Mouse (Mus musculus): ENCODE results near the gene Tagln. TPM values are rescaled to one million over a fixed set of nuclear protein-coding genes. Genes with fewer than 3 reads are reported as not detected.

Tagln gene
- polyA plus RNA-seq, 1 experiment from 2014 or later: 6.5 TPM

DNA sequence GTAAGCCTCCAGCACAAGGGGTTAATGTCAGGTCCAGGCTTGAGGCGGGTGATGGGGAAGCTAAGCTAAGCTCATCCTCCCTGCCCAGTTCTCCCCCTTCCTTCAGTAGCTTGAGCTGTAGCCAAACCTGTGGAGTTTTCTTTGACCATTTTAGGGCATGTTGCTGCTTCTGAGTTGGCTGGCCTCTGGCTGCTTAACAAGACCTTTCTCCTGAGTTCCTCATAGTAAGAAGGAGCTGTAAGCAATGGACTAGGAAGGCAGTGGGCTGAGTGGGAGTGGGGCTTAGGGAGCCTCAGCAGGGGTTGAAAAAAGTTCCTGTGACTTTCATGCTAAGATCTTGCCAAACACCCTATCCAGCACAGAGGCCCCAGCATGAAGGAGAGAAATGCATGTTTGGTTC is 16.0 kb downstream of the Tagln start:
- H3K4me2 ChIP-seq: no peak overlapping the region
- peaks cover 14% of the 10 kb centered on the region for H3K4me1 ChIP-seq (replicated peaks)
- WGBS: 63% methylated on average over 1 of the region's 1 CpGs
- H3K36me3 ChIP-seq: peaks cover 70% of the 10 kb centered on the region
- ATAC-seq (ENCODE audit: low FRiP score, low read depth): no peak
- H3K9me3 ChIP-seq: no peaks in the 10 kb centered on the region
- no peak overlapping the region for H3K9ac ChIP-seq
- no peaks in the 10 kb centered on the region for H3K27me3 ChIP-seq
- H3K27ac ChIP-seq (replicated peaks): no peak overlapping the region
- H3K4me3 ChIP-seq: no peak overlapping the region

- WGBS: 61% methylated on average over 5 of the region's 5 CpGs
- ATAC-seq (ENCODE audit: low FRiP score, low read depth): peak; percentile 95
- Histone ChIP-seq H3K9ac (no peak overlapping the region), H3K9me3 (no peaks in the 10 kb centered on the region), H3K4me2 (no peak overlapping the region), H3K27me3 (no peaks in the 10 kb centered on the region), H3K36me3 (peaks cover 80% of the 10 kb centered on the region), H3K4me3 (no peak overlapping the region), H3K4me1 (replicated peaks) (peaks cover 14% of the 10 kb centered on the region), H3K27ac (replicated peaks) (peak overlapping the region; percentile 64)
These were observed 18.6 kb downstream of the Tagln start for GRCm38 (mm10) chr9:45917041-45917934.

- no peak overlapping the region for H3K4me3 ChIP-seq
- whole genome bisulfite sequencing: 89% methylated on average over 2 of the region's 2 CpGs
- no peaks in the 10 kb centered on the region for H3K27me3 ChIP-seq
- ATAC-seq (ENCODE audit: low FRiP score, low read depth): no peak
- peaks cover 14% of the 10 kb centered on the region for H3K4me1 ChIP-seq (replicated peaks)
- peaks cover 84% of the 10 kb centered on the region for H3K36me3 ChIP-seq
- no peak overlapping the region for H3K4me2 ChIP-seq
- H3K9me3 ChIP-seq: no peaks in the 10 kb centered on the region
- H3K27ac ChIP-seq (replicated peaks): no peak overlapping the region
- H3K9ac ChIP-seq: no peak overlapping the region
These were observed 20.2 kb downstream of the Tagln start for GRCm38 (mm10) chr9:45915659-45916058.

DNA sequence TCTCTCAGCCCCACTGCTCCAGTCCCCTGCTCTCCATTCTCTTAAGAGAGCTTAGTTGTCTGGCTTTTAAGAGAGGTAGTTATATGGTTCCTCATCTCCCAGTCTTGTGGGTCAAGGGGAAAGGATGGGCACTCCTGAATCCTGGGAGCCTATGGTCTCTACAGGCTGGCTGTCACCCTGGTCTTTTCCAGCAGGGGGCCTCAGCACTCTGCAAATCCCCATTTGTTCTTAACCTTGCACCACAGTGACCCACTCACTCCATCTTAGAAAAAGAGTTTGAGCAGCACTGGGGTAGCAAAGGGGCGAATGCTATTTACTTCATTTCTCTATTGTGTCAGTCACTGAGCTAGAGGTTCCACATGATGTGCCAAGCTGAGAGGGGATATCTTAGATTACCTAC is 24.2 kb downstream of the Tagln start:
- 75% methylated on average over 1 of the region's 1 CpGs for WGBS
- Histone ChIP-seq H3K4me2 (no peak overlapping the region), H3K27me3 (no peaks in the 10 kb centered on the region), H3K27ac (replicated peaks) (no peak overlapping the region), H3K4me1 (replicated peaks) (peaks cover 16% of the 10 kb centered on the region), H3K9ac (no peak overlapping the region), H3K9me3 (no peaks in the 10 kb centered on the region), H3K36me3 (peaks cover 66% of the 10 kb centered on the region), H3K4me3 (no peak overlapping the region)
- ATAC-seq (ENCODE audit: low FRiP score, low read depth): no peak

DNA sequence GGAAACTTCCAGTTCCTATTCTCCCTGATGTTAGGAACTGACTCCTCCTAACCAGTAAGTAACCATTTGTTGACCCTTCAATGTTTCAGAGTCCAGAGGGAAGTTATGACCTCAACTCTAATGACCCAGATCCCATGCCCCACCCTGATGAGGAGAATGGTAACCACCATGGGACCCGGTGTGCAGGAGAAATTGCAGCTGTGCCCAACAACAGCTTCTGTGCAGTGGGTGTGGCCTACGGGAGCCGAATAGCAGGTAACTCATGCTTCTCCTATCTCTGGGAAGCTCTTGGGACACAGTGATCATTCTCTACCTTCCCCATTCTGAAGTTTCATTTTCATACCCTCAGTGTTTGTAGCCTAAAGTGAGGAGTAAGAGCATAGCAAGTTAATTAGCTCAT is 24.9 kb downstream of the Tagln start:
- 96% methylated on average over 3 of the region's 3 CpGs for WGBS
- H3K36me3 ChIP-seq: peaks cover 62% of the 10 kb centered on the region
- ATAC-seq (ENCODE audit: low FRiP score, low read depth): no peak

GRCm38 (mm10) chr9:45907078-45907428 is 28.8 kb downstream of the Tagln start:
- Histone ChIP-seq H3K27me3 (no peaks in the 10 kb centered on the region), H3K36me3 (peaks cover 41% of the 10 kb centered on the region), H3K4me1 (replicated peaks) (peaks cover 36% of the 10 kb centered on the region), H3K9ac (peak overlapping the region; percentile 90), H3K4me2 (peak overlapping the region; percentile 87), H3K4me3 (peak overlapping the region; percentile 82), H3K27ac (replicated peaks) (peak overlapping the region; percentile 98), H3K9me3 (no peaks in the 10 kb centered on the region)
- ATAC-seq (ENCODE audit: low FRiP score, low read depth): no peak; the same call in 1 of the 2 replicates
- WGBS: under 1% methylated on average over 19 of the region's 19 CpGs

More for the DNA sequence above, 24.9 kb downstream of the Tagln start:
- no peaks in the 10 kb centered on the region for H3K9me3 ChIP-seq
- no peak overlapping the region for H3K4me3 ChIP-seq
- no peaks in the 10 kb centered on the region for H3K27me3 ChIP-seq
- no peak overlapping the region for H3K27ac ChIP-seq (replicated peaks)
- H3K9ac ChIP-seq: no peak overlapping the region
- peaks cover 16% of the 10 kb centered on the region for H3K4me1 ChIP-seq (replicated peaks)
- no peak overlapping the region for H3K4me2 ChIP-seq

DNA sequence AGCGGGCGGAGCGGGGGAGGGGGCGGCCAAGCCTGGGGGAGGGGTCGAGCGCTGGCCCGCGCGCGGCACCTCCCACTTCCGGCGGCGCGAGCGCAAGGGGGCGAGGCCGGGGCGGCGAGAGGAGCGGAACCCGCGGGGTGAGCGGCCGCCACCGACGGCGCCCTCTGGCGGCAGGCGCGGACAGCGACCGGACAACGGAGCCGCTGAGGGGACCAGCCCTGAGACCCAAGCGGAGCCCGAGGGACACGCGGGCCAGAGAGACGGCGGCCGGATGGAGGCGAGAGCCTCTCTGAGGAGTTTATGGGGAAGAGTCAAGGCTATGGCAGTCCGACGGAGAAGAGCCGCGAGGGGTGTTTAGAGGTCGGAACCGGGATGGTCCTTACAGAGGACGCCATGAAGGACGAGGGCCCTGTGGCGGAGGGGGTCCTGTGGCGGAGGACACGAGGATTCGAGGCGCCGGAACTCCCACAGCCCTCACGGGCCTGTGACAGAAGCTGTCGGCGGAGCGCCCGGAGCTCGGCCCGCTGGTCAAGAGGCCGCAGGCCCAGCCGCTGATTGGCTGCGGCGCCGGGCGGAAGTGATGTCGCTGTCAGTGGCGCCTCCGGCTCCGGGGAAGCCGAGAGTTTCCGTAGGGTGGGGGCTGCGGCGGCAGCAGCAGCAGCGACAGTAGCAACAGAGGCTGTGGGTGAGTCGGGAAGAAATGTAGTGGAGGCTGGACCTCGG is 29.3 kb downstream of the Tagln start, which contains the start of the genes Pcsk7 and Rnf214:
Gene Pcsk7 (plus strand): TSS at position 143 of the 723 bp plus-strand sequence.
Gene Rnf214 (minus strand): TSS at position 557 of the 723 bp plus-strand sequence.
- H3K27me3 ChIP-seq: no peaks in the 10 kb centered on the region
- H3K9ac ChIP-seq: peak within 1 kb of the TSS; percentile 90
- peaks cover 41% of the 10 kb centered on the region for H3K36me3 ChIP-seq
- peak within 1 kb of the TSS; percentile 98 for H3K27ac ChIP-seq (replicated peaks)
- peaks cover 36% of the 10 kb centered on the region for H3K4me1 ChIP-seq (replicated peaks)
- no peaks in the 10 kb centered on the region for H3K9me3 ChIP-seq
- peak within 1 kb of the TSS; percentile 82 for H3K4me3 ChIP-seq
- WGBS: under 1% methylated on average over 73 of the region's 80 CpGs
- peak within 1 kb of the TSS; percentile 87 for H3K4me2 ChIP-seq
- ATAC-seq (ENCODE audit: low FRiP score, low read depth): peak; percentile 95

- no peaks in the 10 kb centered on the region for H3K27me3 ChIP-seq
- WGBS: 2% methylated on average over 23 of the region's 27 CpGs
- no peak; the same call in 1 of the 2 replicates for ATAC-seq (ENCODE audit: low FRiP score, low read depth)
- H3K4me1 ChIP-seq (replicated peaks): peaks cover 36% of the 10 kb centered on the region
- H3K27ac ChIP-seq (replicated peaks): peak overlapping the region; percentile 98
- H3K9me3 ChIP-seq: no peaks in the 10 kb centered on the region
- peak overlapping the region; percentile 90 for H3K9ac ChIP-seq
- peak overlapping the region; percentile 87 for H3K4me2 ChIP-seq
- H3K36me3 ChIP-seq: peaks cover 40% of the 10 kb centered on the region
- H3K4me3 ChIP-seq: peak overlapping the region; percentile 82
These were observed 30.0 kb downstream of the Tagln start for GRCm38 (mm10) chr9:45905811-45906237.

GRCm38 (mm10) chr9:45905196-45905595 is 30.7 kb downstream of the Tagln start:
- Histone ChIP-seq H3K4me2 (peak overlapping the region; percentile 87), H3K27me3 (no peaks in the 10 kb centered on the region), H3K4me3 (peak overlapping the region; percentile 82), H3K4me1 (replicated peaks) (peaks cover 36% of the 10 kb centered on the region), H3K27ac (replicated peaks) (peak overlapping the region; percentile 98), H3K9ac (peak overlapping the region; percentile 90), H3K9me3 (no peaks in the 10 kb centered on the region), H3K36me3 (peaks cover 37% of the 10 kb centered on the region)
- 61% methylated on average over 4 of the region's 4 CpGs for WGBS
- ATAC-seq (ENCODE audit: low FRiP score, low read depth): no peak

DNA sequence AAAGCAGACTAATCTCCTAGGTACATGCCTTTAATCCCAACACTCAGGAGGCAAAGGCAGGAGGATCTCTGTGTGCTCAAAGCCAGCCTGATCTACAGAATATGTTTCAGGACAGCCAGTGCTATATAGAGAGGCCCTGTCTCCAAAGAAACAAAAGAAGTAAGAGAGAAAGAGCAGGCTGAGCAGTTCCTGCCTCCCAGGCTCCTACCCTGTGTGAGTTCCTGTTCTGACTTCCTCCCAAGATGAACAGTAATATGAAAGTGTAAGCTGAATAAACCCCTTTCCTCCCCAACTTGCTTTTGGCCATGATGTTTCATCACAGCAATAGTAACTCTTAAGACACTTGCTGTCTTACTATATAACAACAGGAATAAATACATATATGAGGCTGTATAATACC is 42.2 kb downstream of the Tagln start:
- H3K9ac ChIP-seq: no peak overlapping the region
- ATAC-seq (ENCODE audit: low FRiP score, low read depth): no peak
- H3K4me2 ChIP-seq: no peak overlapping the region
- no peaks in the 10 kb centered on the region for H3K9me3 ChIP-seq
- H3K4me3 ChIP-seq: no peak overlapping the region
- H3K27ac ChIP-seq (replicated peaks): no peak overlapping the region
- peaks cover 88% of the 10 kb centered on the region for H3K36me3 ChIP-seq
- H3K27me3 ChIP-seq: no peaks in the 10 kb centered on the region
- no peaks in the 10 kb centered on the region for H3K4me1 ChIP-seq (replicated peaks)
